Mouse (Mus musculus) E14TG2a.4 (cell line): ENCODE measurements around the gene Bcl2.

Source experiments
- H3K27me3 ChIP-seq: 2 replicates; pipeline ENCODE4 v1.6.1; 2014; ENCODE audit warnings: low read length, control low read depth; ENCODE audit not compliant: insufficient read depth
- H3K36me3 ChIP-seq: 2 replicates; pipeline ENCODE4 v1.6.1; 2014; ENCODE audit warnings: low read length, control low read depth; ENCODE audit not compliant: insufficient read depth
- H3K4me1 ChIP-seq: replicated peaks from 2 replicates; pipeline ENCODE4 v1.6.1; 2014; ENCODE audit warnings: low read depth, low read length, control low read depth
- H3K4me3 ChIP-seq: replicated peaks from 2 replicates; pipeline ENCODE4 v1.5.1; 2014; ENCODE audit warnings: mild to moderate bottlenecking, low read length
- H3K9me3 ChIP-seq: 2 replicates; pipeline ENCODE4 v1.6.1; 2014; ENCODE audit warnings: low read length, control low read depth
- CTCF ChIP-seq: conservative IDR thresholded peaks from 2 replicates; pipeline ENCODE4 v1.5.1; 2014; ENCODE audit warnings: low read length
- NANOG ChIP-seq: IDR thresholded peaks from 2 replicates; pipeline ENCODE4 v1.6.1; 2014; ENCODE audit warnings: borderline replicate concordance, low read length, mixed read lengths
- POU5F1 ChIP-seq: IDR thresholded peaks from 2 replicates; pipeline ENCODE4 v1.6.1; 2014; ENCODE audit warnings: low read length, borderline replicate concordance

Bcl2 gene

GRCm38 (mm10) chr1:106717071-106717601 is 3.1 kb upstream of the Bcl2 start:
- H3K27me3 ChIP-seq, result peaks cover 33% of the 10 kb centered on the region

GRCm38 (mm10) chr1:106716141-106716540 is 2.1 kb upstream of the Bcl2 start:
- Histone ChIP-seq H3K4me1 (peaks cover 12% of the 10 kb centered on the region; the same call in 1 of the 2 replicates), H3K36me3 (no peaks in the 10 kb centered on the region), H3K27me3 (peaks cover 43% of the 10 kb centered on the region), H3K9me3 (no peaks in the 10 kb centered on the region), H3K4me3 (no peak overlapping the region)
- TF ChIP-seq CTCF (no peak), NANOG (no peak), POU5F1 (no peak)

More at GRCm38 (mm10) chr1:106717071-106717601, 3.1 kb upstream of the Bcl2 start:
- Histone ChIP-seq H3K4me3 (no peak overlapping the region), H3K36me3 (no peaks in the 10 kb centered on the region), H3K9me3 (no peaks in the 10 kb centered on the region), H3K4me1 (peaks cover 17% of the 10 kb centered on the region)
- TF ChIP-seq POU5F1, result no peak
- TF ChIP-seq CTCF, result peak; percentile 29
- no peak for TF ChIP-seq NANOG

- Histone ChIP-seq H3K4me1 (peaks cover 12% of the 10 kb centered on the region; the same call in 1 of the 2 replicates), H3K4me3 (no peak overlapping the region), H3K9me3 (no peaks in the 10 kb centered on the region), H3K27me3 (peaks cover 43% of the 10 kb centered on the region), H3K36me3 (no peaks in the 10 kb centered on the region)
- no peak for TF ChIP-seq CTCF
- TF ChIP-seq NANOG, result no peak
- TF ChIP-seq POU5F1, result no peak
Observed at GRCm38 (mm10) chr1:106715111-106716083, 1.3 kb upstream of the Bcl2 start.

GRCm38 (mm10) chr1:106714530-106714981 is 482 bp upstream of the Bcl2 start:
- Histone ChIP-seq H3K4me3 (peak overlapping the region; percentile 84), H3K36me3 (no peaks in the 10 kb centered on the region), H3K4me1 (peaks cover 12% of the 10 kb centered on the region; the same call in 1 of the 2 replicates), H3K27me3 (peaks cover 44% of the 10 kb centered on the region), H3K9me3 (no peaks in the 10 kb centered on the region)
- TF ChIP-seq POU5F1 (no peak), CTCF (no peak), NANOG (no peak)

GRCm38 (mm10) chr1:106712330-106712729 is 1.7 kb downstream of the Bcl2 start:
- Histone ChIP-seq H3K9me3 (no peaks in the 10 kb centered on the region), H3K36me3 (no peaks in the 10 kb centered on the region), H3K4me3 (peak overlapping the region; percentile 61), H3K4me1 (peaks cover 12% of the 10 kb centered on the region; the same call in 1 of the 2 replicates), H3K27me3 (peaks cover 51% of the 10 kb centered on the region)
- TF ChIP-seq CTCF (peak; percentile 43), NANOG (no peak), POU5F1 (no peak)

GRCm38 (mm10) chr1:106711356-106712125 is 2.5 kb downstream of the Bcl2 start:
- TF ChIP-seq CTCF (no peak), NANOG (no peak), POU5F1 (no peak)
- H3K4me1 ChIP-seq, result peaks cover 12% of the 10 kb centered on the region; the same call in 1 of the 2 replicates

GRCm38 (mm10) chr1:106710202-106710601 is 3.9 kb downstream of the Bcl2 start:
- H3K4me3 ChIP-seq, result no peak overlapping the region
- TF ChIP-seq CTCF, result no peak
- peaks cover 43% of the 10 kb centered on the region for H3K27me3 ChIP-seq
- H3K9me3 ChIP-seq, result no peaks in the 10 kb centered on the region
- H3K36me3 ChIP-seq, result no peaks in the 10 kb centered on the region
- H3K4me1 ChIP-seq, result peaks cover 12% of the 10 kb centered on the region; the same call in 1 of the 2 replicates

More at GRCm38 (mm10) chr1:106711356-106712125, 2.5 kb downstream of the Bcl2 start:
- Histone ChIP-seq H3K4me3 (no peak overlapping the region), H3K36me3 (no peaks in the 10 kb centered on the region), H3K9me3 (no peaks in the 10 kb centered on the region), H3K27me3 (peaks cover 47% of the 10 kb centered on the region)
